Mouse (Mus musculus): ENCODE measurements around the gene Tbcd. TPM values are rescaled to one million over a fixed set of nuclear protein-coding genes. Genes with fewer than 3 reads are reported as not detected.

Gene Tbcd
- total RNA-seq (2021) (10 to 100 TPM; 10.6 to 11.4 TPM), polyA plus RNA-seq (2012; rRNA removed) (17.4 and 20.3 TPM in 2 replicates)
- long read RNA-seq, partial matches to known transcripts: 2 of 2 reads
- long read RNA-seq, other reads (novel, unspliced or antisense): 0 of 2 reads

DNA sequence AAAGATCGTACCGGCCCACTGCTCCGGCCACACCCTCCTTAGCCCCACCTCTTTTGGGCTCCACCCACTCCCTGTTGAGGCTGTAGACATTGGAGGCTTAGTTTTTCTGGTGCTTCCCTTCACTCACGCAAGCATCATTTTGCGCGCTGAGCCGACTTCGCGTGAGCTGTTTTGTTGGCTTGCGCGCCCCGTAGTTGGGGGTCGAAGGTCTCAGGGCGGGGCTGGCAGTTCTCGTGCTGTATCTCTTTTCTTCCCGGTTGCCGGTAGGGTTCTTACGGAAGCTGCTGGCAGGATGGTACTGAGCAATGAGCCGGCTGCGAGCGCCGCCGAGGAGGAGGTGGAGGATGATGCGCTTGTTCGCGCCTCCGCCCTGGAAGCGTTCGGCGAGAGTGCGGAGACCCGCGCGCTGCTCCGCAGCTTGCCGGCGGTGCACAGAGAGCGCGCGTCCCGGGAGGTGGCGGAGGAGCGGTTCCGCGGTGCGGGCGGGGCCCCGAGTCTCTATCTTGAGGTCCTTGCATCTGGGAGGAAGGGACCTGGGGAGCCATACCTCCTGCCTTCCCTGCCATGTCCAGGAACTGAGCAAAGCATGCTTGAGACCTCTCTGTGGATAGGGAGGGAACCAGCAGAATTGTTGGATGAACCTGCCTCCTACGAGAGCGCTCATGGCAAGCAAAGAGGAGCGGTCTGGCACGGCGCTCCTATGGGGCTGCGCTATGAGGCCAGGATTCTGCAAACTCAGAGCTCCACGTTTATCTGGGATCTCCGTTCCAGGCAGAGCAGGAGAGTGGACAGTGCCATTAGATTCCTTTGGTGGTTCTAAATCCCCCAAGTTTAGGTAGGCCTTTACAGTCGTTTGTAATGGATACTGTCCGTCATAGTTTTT is at the start of gene Tbcd:
Tbcd (plus strand) TSS at position 197 of the 883 bp plus-strand sequence.
- intact Hi-C loops (cut with DNase I): loop anchor here (5.0 kb wide), 1 partner anchor 100 kb away; the partner anchor contains the start of gene Wdr45b
- peak within 1 kb of the TSS; percentile 49 for H3K27ac ChIP-seq
- H3K79me2 ChIP-seq (replicated peaks; ENCODE audit: control insufficient read depth, insufficient read depth, low read length): peaks cover 2% of the 10 kb centered on the region; the same call in 1 of the 2 replicates
- peak within 1 kb of the TSS; percentile 75 for H3K9ac ChIP-seq (ENCODE audit: low read depth, low read length)
- WGBS: 1% methylated on average over 58 of the region's 58 CpGs
- H3K27me3 ChIP-seq (ENCODE audit: control insufficient read depth, insufficient read depth, low read length): no peaks in the 10 kb centered on the region
- H3K36me3 ChIP-seq (ENCODE audit: control insufficient read depth, insufficient read depth, low read length): no peaks in the 10 kb centered on the region
- TF ChIP-seq CTCF (IDR thresholded peaks at IDR 0.05) (peak; percentile 39), EP300 (IDR thresholded peaks at IDR 0.05; ENCODE audit: insufficient read depth, low read depth, low read length) (peak; percentile 69; the same call in 1 of the 2 replicates), POLR2A (IDR thresholded peaks at IDR 0.05; ENCODE audit: insufficient read depth, low read depth, low read length) (peak; percentile 28; the same call in 1 of the 2 replicates)
- peaks cover 1% of the 10 kb centered on the region for H3K4me1 ChIP-seq (ENCODE audit: control insufficient read depth, insufficient read depth, low read length)
- peak within 1 kb of the TSS; percentile 93 for H3K4me3 ChIP-seq
- peak; percentile 93 to 97 for DNase-seq

DNA sequence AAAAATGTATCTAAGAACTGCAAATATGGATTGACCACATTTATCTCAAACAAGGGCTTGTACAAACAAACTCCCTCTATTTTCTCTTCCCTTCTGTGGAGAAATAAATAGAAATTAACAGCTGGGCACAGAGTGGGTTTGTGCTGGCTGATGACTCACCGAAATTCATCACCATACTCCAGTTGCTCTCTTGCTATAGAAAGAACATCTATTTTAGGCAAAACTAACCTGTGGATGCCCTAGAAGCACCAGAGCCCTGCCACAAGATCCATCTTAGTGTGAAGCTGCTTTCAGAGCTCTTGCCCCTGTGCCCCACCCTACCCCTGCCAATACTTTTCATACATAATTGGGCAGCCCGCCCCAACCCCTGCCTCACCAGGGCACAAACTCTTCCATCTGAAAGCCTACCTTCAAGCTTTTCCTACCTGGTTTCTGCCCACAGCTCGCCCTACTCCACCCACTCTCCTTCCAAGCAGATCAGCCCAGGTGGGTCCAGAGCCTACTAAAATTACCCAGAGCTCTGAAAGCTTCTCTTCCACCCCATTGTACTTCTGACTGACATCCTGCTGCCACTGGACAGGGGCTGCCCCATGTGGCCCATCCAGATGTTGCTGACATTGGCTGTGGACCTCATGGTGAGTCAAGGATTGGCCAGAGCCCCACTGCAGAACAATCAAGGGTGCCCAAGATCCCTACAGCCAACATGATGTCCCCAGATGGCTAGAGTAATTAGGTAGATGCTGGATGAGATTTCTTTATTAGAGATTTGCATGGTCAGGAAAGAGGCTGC is 44.2 kb upstream of the Tbcd start:
- 59% methylated on average over 3 of the region's 3 CpGs for WGBS
- TF ChIP-seq CTCF (IDR thresholded peaks at IDR 0.05): no peak
- no peak for TF ChIP-seq EP300 (IDR thresholded peaks at IDR 0.05; ENCODE audit: insufficient read depth, low read depth, low read length)
- no peak for TF ChIP-seq POLR2A (IDR thresholded peaks at IDR 0.05; ENCODE audit: insufficient read depth, low read depth, low read length)
- Histone ChIP-seq H3K4me3 (no peak overlapping the region), H3K27ac (no peak overlapping the region), H3K36me3 (ENCODE audit: control insufficient read depth, insufficient read depth, low read length) (no peaks in the 10 kb centered on the region), H3K79me2 (replicated peaks; ENCODE audit: control insufficient read depth, insufficient read depth, low read length) (no peaks in the 10 kb centered on the region), H3K4me1 (ENCODE audit: control insufficient read depth, insufficient read depth, low read length) (no peaks in the 10 kb centered on the region), H3K27me3 (ENCODE audit: control insufficient read depth, insufficient read depth, low read length) (no peaks in the 10 kb centered on the region), H3K9ac (ENCODE audit: low read depth, low read length) (no peak overlapping the region)
- intact Hi-C loops (cut with DNase I): no loop called here
- no peak for DNase-seq

DNA sequence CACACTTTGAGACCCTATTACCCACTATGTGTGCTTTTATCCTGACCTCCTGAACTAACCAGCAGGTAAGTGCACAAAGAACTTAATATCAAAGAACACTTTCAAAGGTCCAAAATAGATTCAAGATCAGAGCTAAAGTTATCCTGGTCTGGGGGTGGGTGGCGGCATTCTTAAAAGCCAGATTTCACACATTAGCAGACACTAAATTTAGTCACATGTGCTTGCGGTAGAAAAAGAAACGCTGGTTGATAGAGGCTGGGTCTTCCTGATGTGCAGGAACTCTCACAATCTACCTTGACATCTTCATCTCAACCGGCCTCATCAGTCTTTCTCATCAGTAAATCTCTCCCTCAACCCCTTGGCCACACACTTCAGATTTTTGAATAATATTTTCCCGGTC is 37.0 kb upstream of the Tbcd start:
- H3K36me3 ChIP-seq (ENCODE audit: control insufficient read depth, insufficient read depth, low read length): no peaks in the 10 kb centered on the region
- no peaks in the 10 kb centered on the region for H3K79me2 ChIP-seq (replicated peaks; ENCODE audit: control insufficient read depth, insufficient read depth, low read length)
- TF ChIP-seq CTCF (IDR thresholded peaks at IDR 0.05) (no peak), POLR2A (IDR thresholded peaks at IDR 0.05; ENCODE audit: insufficient read depth, low read depth, low read length) (no peak), EP300 (IDR thresholded peaks at IDR 0.05; ENCODE audit: insufficient read depth, low read depth, low read length) (no peak)
- H3K9ac ChIP-seq (ENCODE audit: low read depth, low read length): no peak overlapping the region
- intact Hi-C loops (cut with DNase I): no loop called here
- no peak overlapping the region for H3K27ac ChIP-seq
- H3K27me3 ChIP-seq (ENCODE audit: control insufficient read depth, insufficient read depth, low read length): no peaks in the 10 kb centered on the region; the same call in 1 of the 2 replicates
- peaks cover 1% of the 10 kb centered on the region; the same call in 1 of the 2 replicates for H3K4me1 ChIP-seq (ENCODE audit: control insufficient read depth, insufficient read depth, low read length)
- no peak overlapping the region for H3K4me3 ChIP-seq
- DNase-seq: no peak
- 59% methylated on average over 5 of the region's 5 CpGs for WGBS

DNA sequence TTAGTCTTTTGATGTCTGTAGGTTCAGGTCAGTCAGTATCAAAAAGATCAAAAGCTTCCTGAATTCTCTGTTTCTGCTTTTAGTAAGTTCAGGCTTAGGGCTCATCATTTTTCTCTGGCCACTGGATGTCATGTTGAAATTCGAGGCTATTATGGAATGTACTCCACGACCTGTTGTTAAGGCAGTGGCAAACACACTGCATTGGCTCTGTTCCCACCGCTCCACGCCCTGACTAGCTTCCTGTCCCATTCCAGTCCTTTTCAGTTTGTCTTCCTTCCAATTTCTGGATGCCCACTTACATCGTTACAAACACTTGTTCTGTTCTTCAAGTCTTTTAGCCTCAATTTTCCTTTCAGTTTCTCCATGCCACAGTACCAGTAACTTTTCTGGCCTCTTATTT is 36.4 kb upstream of the Tbcd start:
- Histone ChIP-seq H3K9ac (ENCODE audit: low read depth, low read length) (no peak overlapping the region), H3K36me3 (ENCODE audit: control insufficient read depth, insufficient read depth, low read length) (no peaks in the 10 kb centered on the region), H3K4me3 (no peak overlapping the region), H3K4me1 (ENCODE audit: control insufficient read depth, insufficient read depth, low read length) (peaks cover 1% of the 10 kb centered on the region; the same call in 1 of the 2 replicates), H3K27ac (no peak overlapping the region), H3K27me3 (ENCODE audit: control insufficient read depth, insufficient read depth, low read length) (no peaks in the 10 kb centered on the region; the same call in 1 of the 2 replicates), H3K79me2 (replicated peaks; ENCODE audit: control insufficient read depth, insufficient read depth, low read length) (no peaks in the 10 kb centered on the region)
- intact Hi-C loops (cut with DNase I): no loop called here
- TF ChIP-seq EP300 (IDR thresholded peaks at IDR 0.05; ENCODE audit: insufficient read depth, low read depth, low read length): no peak
- TF ChIP-seq POLR2A (IDR thresholded peaks at IDR 0.05; ENCODE audit: insufficient read depth, low read depth, low read length): no peak
- TF ChIP-seq CTCF (IDR thresholded peaks at IDR 0.05): no peak
- no peak for DNase-seq
- WGBS: 25% methylated on average over 5 of the region's 5 CpGs

DNA sequence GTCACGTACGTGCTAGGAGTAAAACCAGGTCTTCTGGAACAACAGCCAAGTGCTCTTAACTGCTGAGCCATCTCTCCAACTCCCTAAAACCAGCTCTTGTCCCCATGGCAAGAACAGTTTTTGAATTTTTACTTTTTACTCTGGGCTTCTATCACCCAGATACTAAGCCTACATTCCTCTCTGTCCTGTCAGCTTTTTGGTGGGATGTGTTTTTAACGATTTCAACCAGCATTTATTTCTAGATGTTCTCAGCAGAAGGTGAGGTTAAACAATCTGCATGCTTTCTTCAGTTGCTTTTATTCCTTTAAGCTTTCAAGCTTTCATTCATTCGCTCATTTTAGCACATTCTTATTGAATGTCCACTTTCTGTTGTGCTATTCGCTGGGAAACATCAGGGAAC is 33.8 kb upstream of the Tbcd start:
- Histone ChIP-seq H3K79me2 (replicated peaks; ENCODE audit: control insufficient read depth, insufficient read depth, low read length) (no peaks in the 10 kb centered on the region), H3K9ac (ENCODE audit: low read depth, low read length) (no peak overlapping the region), H3K27me3 (ENCODE audit: control insufficient read depth, insufficient read depth, low read length) (no peaks in the 10 kb centered on the region; the same call in 1 of the 2 replicates), H3K4me1 (ENCODE audit: control insufficient read depth, insufficient read depth, low read length) (peaks cover 3% of the 10 kb centered on the region), H3K27ac (no peak overlapping the region), H3K36me3 (ENCODE audit: control insufficient read depth, insufficient read depth, low read length) (peaks cover 2% of the 10 kb centered on the region; the same call in 1 of the 2 replicates), H3K4me3 (no peak overlapping the region)
- no peak for TF ChIP-seq POLR2A (IDR thresholded peaks at IDR 0.05; ENCODE audit: insufficient read depth, low read depth, low read length)
- no peak for DNase-seq
- WGBS: 85% methylated on average over 5 of the region's 5 CpGs
- intact Hi-C loops (cut with DNase I): no loop called here

Measured in heart, adult 2 months (tissue).